Mouse (Mus musculus) kidney, adult 2 months (tissue): ENCODE results near the gene Ptpn13. TPM values are rescaled to one million over a fixed set of nuclear protein-coding genes. Genes with fewer than 3 reads are reported as not detected.

Source experiments
- DNase-seq: peaks from one replicate; pipeline ENCODE4 v3.0.0; 2021
- H3K27ac ChIP-seq: fragments of 200-500 bp; 2 replicates; pipeline ENCODE4 v1.5.1; 2012; ENCODE audit warnings: low read depth, low read length, control low read depth, inconsistent platforms; ENCODE audit not compliant: insufficient read depth
- H3K27me3 ChIP-seq: fragments of 200-500 bp; replicated peaks from 2 replicates; pipeline ENCODE4 v1.6.1; 2012; ENCODE audit warnings: mild to moderate bottlenecking, moderate library complexity, low read length, inconsistent platforms; ENCODE audit not compliant: control insufficient read depth, insufficient read depth
- H3K36me3 ChIP-seq: fragments of 200-500 bp; 2 replicates; pipeline ENCODE4 v1.6.1; 2012; ENCODE audit warnings: mild to moderate bottlenecking, moderate library complexity, low read length, inconsistent platforms; ENCODE audit not compliant: control insufficient read depth, insufficient read depth
- H3K4me1 ChIP-seq: fragments of 200-500 bp; 2 replicates; pipeline ENCODE4 v1.6.1; 2011; ENCODE audit warnings: low read length; ENCODE audit not compliant: control insufficient read depth, insufficient read depth
- H3K4me3 ChIP-seq: fragments of 200-500 bp; 2 replicates; pipeline ENCODE4 v1.5.1; 2011; ENCODE audit warnings: mild to moderate bottlenecking, low read depth, low read length, control low read depth; ENCODE audit not compliant: insufficient read depth
- CTCF ChIP-seq: fragments of 200-500 bp; conservative IDR thresholded peaks from 2 replicates; pipeline ENCODE4 v1.5.1; 2011; ENCODE audit warnings: low read depth, mild to moderate bottlenecking, control low read depth, low read length, moderate library complexity, mixed read lengths; ENCODE audit not compliant: insufficient read depth, insufficient read length
- POLR2A ChIP-seq: fragments of 200-500 bp; IDR thresholded peaks from one replicate; pipeline ENCODE4 v1.6.1; 2011; ENCODE audit warnings: low read depth, low read length, control low read depth
- WGBS: fragments of 180-500 bp; shearing (Covaris S2); methylation state at CpG from one replicate; pipeline ENCODE4 v1.1.7; 2018; 5-methylcytosine and 5-hydroxymethylcytosine counted together
- polyA plus RNA-seq: library from polyadenylated mRNA; depleted of rRNA; stranded (reverse); fragments of >200 nt; gene quantifications from 2 replicates; pipeline ENCODE4 v1.2.3, GENCODE M21; 2012

Ptpn13 gene
- polyA plus RNA-seq, 1 experiment, result 23.7 TPM

DNA sequence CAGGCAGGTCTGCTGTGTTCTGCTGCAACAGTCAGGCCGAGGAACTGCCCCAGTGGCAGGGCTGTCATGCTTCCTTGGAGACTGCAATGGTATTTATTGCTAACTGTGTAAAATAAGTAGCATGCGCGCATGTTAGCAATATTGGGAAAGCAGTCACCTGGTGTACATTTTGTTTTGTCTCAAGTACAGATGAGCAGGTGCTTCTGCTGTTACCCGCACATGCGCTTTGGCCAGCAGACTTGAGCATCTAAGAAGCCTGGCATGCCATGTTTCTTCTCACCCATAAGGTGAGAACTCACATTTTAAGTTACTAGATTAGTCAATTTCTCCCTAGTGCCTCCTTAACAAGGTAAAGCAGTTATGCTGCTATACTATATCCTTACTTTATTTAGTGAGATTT, 72.1 kb downstream of the Ptpn13 start:
- Histone ChIP-seq H3K36me3 (peaks cover 2% of the 10 kb centered on the region; the same call in 1 of the 2 replicates), H3K4me3 (no peak overlapping the region), H3K4me1 (no peaks in the 10 kb centered on the region; the same call in 1 of the 2 replicates), H3K27me3 (no peaks in the 10 kb centered on the region), H3K27ac (no peak overlapping the region)
- TF ChIP-seq POLR2A, result no peak
- TF ChIP-seq CTCF, result no peak
- no peak for DNase-seq
- 86% methylated on average over 5 of the region's 5 CpGs for WGBS

DNA sequence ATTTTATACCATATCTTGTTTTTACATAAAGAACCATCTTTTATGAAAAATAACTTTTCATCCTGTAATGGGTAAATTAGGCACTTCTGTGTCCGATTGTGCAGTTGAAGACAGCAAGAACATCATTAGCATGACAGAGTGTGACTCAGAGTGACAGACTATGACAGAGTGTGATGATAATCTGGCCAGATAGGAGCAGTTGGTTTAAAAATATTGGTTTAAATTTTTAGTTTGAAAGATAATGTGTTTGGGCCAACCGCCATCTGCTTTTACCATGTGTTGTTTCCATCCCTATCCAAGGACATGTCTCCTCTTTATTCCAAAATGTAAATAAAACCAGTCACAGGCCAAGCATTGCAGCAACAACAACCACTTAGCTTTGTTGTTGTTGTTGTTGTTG, 72.5 kb downstream of the Ptpn13 start:
- no peak overlapping the region for H3K27ac ChIP-seq
- DNase-seq, result no peak
- H3K27me3 ChIP-seq, result no peaks in the 10 kb centered on the region
- no peaks in the 10 kb centered on the region; the same call in 1 of the 2 replicates for H3K4me1 ChIP-seq
- H3K36me3 ChIP-seq, result peaks cover under 1% of the 10 kb centered on the region; the same call in 1 of the 2 replicates
- TF ChIP-seq CTCF (no peak), POLR2A (no peak)
- 96% methylated on average over 2 of the region's 2 CpGs for WGBS
- H3K4me3 ChIP-seq, result no peak overlapping the region

DNA sequence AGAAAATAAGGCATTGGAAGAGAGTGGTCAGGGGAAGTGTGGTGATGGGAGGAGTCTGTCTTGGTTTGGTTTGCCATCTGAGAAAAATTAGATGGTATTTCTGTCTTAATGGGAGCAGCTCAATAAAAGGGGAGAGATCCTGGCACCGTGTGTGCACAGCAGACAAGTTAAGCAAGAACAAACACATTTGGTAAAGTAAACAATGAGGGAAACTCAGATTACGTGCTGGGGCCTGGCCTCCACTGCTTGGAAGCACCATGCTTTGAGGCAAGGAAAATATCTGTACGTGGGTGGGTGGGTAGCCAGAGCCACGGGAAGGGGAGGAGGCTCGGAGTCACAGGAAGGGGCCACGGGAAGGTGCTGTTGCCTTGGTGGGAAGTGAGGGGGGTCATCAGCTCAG, 74.3 kb downstream of the Ptpn13 start:
- no peak for DNase-seq
- H3K4me1 ChIP-seq, result no peaks in the 10 kb centered on the region; the same call in 1 of the 2 replicates
- H3K27ac ChIP-seq, result no peak overlapping the region
- no peak overlapping the region for H3K4me3 ChIP-seq
- WGBS, result 40% methylated on average over 6 of the region's 6 CpGs
- no peaks in the 10 kb centered on the region for H3K27me3 ChIP-seq
- no peak for TF ChIP-seq CTCF
- TF ChIP-seq POLR2A, result no peak
- no peaks in the 10 kb centered on the region for H3K36me3 ChIP-seq

DNA sequence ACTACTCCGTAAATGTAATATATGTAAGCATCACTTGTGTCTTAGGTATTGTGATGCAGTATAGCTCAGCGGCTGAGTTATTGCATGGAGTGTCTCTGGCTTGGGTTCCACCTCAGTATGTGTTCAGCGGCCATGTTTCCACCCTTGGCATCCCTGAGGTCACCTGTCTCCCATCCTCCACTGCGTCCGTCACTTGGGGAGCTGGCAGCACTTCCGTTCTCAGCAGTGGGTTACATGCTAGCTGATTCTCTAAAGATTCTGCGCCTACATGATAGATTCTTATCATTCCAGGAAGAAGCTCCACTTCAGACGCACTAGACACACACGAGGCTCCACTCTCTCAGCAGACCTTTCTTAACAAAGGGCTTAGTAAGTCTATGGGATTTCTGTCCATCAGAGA, 76.1 kb downstream of the Ptpn13 start:
- H3K36me3 ChIP-seq, result no peaks in the 10 kb centered on the region
- no peak overlapping the region for H3K4me3 ChIP-seq
- no peak for DNase-seq
- TF ChIP-seq POLR2A (no peak), CTCF (no peak)
- no peaks in the 10 kb centered on the region; the same call in 1 of the 2 replicates for H3K4me1 ChIP-seq
- 90% methylated on average over 9 of the region's 9 CpGs for WGBS
- H3K27me3 ChIP-seq, result no peaks in the 10 kb centered on the region
- H3K27ac ChIP-seq, result no peak overlapping the region

DNA sequence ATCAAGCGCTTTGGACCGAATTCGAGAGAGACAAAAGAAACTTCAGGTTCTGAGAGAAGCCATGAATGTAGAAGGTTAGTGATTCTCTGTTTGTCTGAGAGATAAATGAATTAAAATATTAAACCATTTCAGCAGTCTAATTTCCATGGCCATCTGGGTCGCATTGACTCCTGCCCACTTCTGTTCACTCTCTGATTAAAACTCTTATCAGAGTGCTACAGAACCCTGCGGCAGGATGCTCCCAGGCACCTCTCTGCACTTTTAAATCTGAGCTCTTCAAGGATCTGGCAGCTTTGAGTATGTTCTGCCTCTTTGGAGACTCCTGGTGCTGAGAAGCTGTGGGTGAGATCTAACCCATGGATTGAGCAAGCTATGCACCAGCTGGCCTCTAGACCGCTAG, 76.8 kb downstream of the Ptpn13 start:
- no peak for TF ChIP-seq CTCF
- TF ChIP-seq POLR2A, result no peak
- Histone ChIP-seq H3K4me1 (no peaks in the 10 kb centered on the region; the same call in 1 of the 2 replicates), H3K27me3 (no peaks in the 10 kb centered on the region), H3K27ac (no peak overlapping the region), H3K36me3 (no peaks in the 10 kb centered on the region), H3K4me3 (no peak overlapping the region)
- DNase-seq, result no peak
- WGBS, result 93% methylated on average over 6 of the region's 6 CpGs

DNA sequence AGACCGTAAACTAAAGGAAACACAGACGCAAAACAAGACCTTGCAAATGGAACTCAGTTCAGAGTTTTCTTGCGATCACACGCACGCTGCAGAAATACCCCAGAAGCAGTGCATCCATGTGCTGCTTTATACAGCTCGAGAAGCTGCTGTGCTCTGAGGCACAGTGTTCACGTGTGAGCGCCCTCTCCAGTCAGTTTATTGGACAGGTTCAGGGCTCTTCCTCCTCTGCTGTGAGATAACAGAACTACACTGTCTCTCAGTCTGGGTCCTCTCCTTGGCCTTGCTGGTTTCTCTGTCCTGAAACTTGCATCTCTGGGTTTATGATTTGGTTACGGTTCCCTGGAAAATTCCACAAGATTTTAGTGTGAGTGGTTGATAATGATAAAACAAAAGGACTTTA, 88.2 kb downstream of the Ptpn13 start:
- TF ChIP-seq CTCF (no peak), POLR2A (no peak)
- H3K36me3 ChIP-seq, result no peaks in the 10 kb centered on the region; the same call in 1 of the 2 replicates
- H3K27ac ChIP-seq, result no peak overlapping the region; the same call in 1 of the 2 replicates
- no peak for DNase-seq
- no peaks in the 10 kb centered on the region for H3K27me3 ChIP-seq
- peaks cover 6% of the 10 kb centered on the region; the same call in 1 of the 2 replicates for H3K4me1 ChIP-seq
- 76% methylated on average over 9 of the region's 9 CpGs for WGBS
- no peak overlapping the region for H3K4me3 ChIP-seq

DNA sequence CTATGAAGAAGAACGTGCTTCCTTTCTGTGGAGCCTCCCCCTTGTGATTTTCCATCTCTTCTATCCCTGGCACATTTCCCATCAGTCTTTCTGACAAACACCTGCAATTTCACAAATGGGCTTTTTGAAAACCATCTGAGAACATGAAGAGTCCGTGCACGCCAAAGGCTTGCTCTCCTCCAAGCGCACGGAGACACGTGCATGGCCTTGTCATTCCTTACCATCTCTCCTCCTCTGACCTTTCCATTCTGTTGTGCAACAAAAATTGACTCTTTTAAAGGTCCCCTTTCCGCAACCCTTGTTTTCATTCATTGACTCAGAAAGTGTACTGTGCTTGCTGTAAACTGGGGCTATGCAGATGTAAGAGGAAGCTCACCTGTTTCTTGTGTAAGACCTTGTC, 89.4 kb downstream of the Ptpn13 start:
- TF ChIP-seq CTCF (no peak), POLR2A (no peak)

More for the DNA sequence above, 89.4 kb downstream of the Ptpn13 start:
- H3K36me3 ChIP-seq, result no peaks in the 10 kb centered on the region; the same call in 1 of the 2 replicates
- no peaks in the 10 kb centered on the region for H3K27me3 ChIP-seq
- peaks cover 6% of the 10 kb centered on the region; the same call in 1 of the 2 replicates for H3K4me1 ChIP-seq
- DNase-seq, result no peak
- H3K4me3 ChIP-seq, result no peak overlapping the region
- WGBS, result 75% methylated on average over 7 of the region's 7 CpGs
- peak overlapping the region; percentile 24; the same call in 1 of the 2 replicates for H3K27ac ChIP-seq
